Mouse (Mus musculus) spleen, postnatal 4 days (tissue): ENCODE results near the gene Fbxl21.

Experiments used
- DNase-seq, 2 experiments: peaks; one replicate each; pipeline ENCODE4 v3.0.0; 2022; ENCODE audit warnings: low spot score in 2 of 2

Gene Fbxl21

GRCm38 (mm10) chr13:56522081-56522820, at the start of gene Fbxl21:
Gene Fbxl21, plus strand, starts transcription at chr13:56522472.
- DNase-seq = peak; percentile 89 to 92

- DNase-seq = no peak
Measured at GRCm38 (mm10) chr13:56472661-56473060, 49.6 kb upstream of the Fbxl21 start.

- DNase-seq = no peak
Measured at GRCm38 (mm10) chr13:56475363-56475762, 46.9 kb upstream of the Fbxl21 start.

- DNase-seq = no peak
Measured at GRCm38 (mm10) chr13:56476790-56477189, 45.5 kb upstream of the Fbxl21 start.

- no peak for DNase-seq
Measured at GRCm38 (mm10) chr13:56477271-56477670, 45.0 kb upstream of the Fbxl21 start.

GRCm38 (mm10) chr13:56478027-56478426, 44.2 kb upstream of the Fbxl21 start:
- DNase-seq = no peak

- DNase-seq = no peak
Measured at GRCm38 (mm10) chr13:56482146-56482545, 40.1 kb upstream of the Fbxl21 start, which contains the start of gene Il9. Gene Il9, minus strand, starts transcription at chr13:56482246.

GRCm38 (mm10) chr13:56488012-56488411, 34.3 kb upstream of the Fbxl21 start:
- no peak for DNase-seq

- no peak for DNase-seq
Measured at GRCm38 (mm10) chr13:56494440-56494839, 27.8 kb upstream of the Fbxl21 start.

- DNase-seq = no peak
Measured at GRCm38 (mm10) chr13:56500132-56500531, 22.1 kb upstream of the Fbxl21 start.

- DNase-seq = no peak
Measured at GRCm38 (mm10) chr13:56500636-56501035, 21.6 kb upstream of the Fbxl21 start.

GRCm38 (mm10) chr13:56501866-56502420, 20.3 kb upstream of the Fbxl21 start:
- DNase-seq = no peak

- DNase-seq = peak in 1 of 2 experiments; percentile 22
Measured at GRCm38 (mm10) chr13:56506871-56507496, 15.3 kb upstream of the Fbxl21 start.

- peak in 1 of 2 experiments; percentile 21 for DNase-seq
Measured at GRCm38 (mm10) chr13:56509796-56510195, 12.5 kb upstream of the Fbxl21 start.

GRCm38 (mm10) chr13:56513595-56513994, 8.7 kb upstream of the Fbxl21 start:
- DNase-seq = no peak

GRCm38 (mm10) chr13:56516311-56516710, 6.0 kb upstream of the Fbxl21 start:
- no peak for DNase-seq

GRCm38 (mm10) chr13:56516816-56517215, 5.5 kb upstream of the Fbxl21 start:
- no peak for DNase-seq

- no peak for DNase-seq
Measured at GRCm38 (mm10) chr13:56522821-56523167, 522 bp downstream of the Fbxl21 start.

- no peak for DNase-seq
Measured at GRCm38 (mm10) chr13:56526871-56527270, 4.6 kb downstream of the Fbxl21 start.

- no peak for DNase-seq
Measured at GRCm38 (mm10) chr13:56527846-56528245, 5.6 kb downstream of the Fbxl21 start.

GRCm38 (mm10) chr13:56528281-56528680, 6.0 kb downstream of the Fbxl21 start:
- no peak for DNase-seq

GRCm38 (mm10) chr13:56529031-56529430, 6.8 kb downstream of the Fbxl21 start:
- no peak for DNase-seq

GRCm38 (mm10) chr13:56529685-56530084, 7.4 kb downstream of the Fbxl21 start:
- no peak for DNase-seq
